Mouse (Mus musculus): Measurements from ENCODE around the gene Gm4567.
"Not testable (repeated sequence)": the region's sequence is repeated elsewhere in the genome, so short reads cannot be mapped to it uniquely, and the experiment has no call there.

Gm4567 gene

DNA sequence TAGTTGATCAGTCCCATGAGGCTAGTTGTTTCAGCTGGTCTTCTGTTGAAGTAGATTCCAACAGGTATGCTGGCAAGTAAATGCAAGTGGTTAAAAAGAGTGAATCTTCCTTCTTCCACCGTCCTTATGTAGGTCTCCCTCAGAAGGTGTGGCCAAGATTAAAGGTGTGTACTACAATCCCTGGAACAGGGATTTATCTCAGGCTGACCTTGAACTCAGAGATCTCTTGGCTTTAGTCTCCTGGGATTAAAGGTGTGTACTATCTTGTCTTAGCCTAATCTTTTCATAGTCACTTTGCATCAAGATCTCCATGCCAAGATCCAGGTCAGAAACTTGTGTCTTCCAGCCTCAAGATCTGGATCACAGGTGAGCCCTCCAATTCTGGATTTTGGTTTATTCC lies at the start of gene Gm4567:
TSS of gene Gm4567 (minus strand) at position 101 of the 400 bp plus-strand sequence.
- not testable (repeated sequence) for DNase-seq (ENCODE audit: low read depth, low spot score)

DNA sequence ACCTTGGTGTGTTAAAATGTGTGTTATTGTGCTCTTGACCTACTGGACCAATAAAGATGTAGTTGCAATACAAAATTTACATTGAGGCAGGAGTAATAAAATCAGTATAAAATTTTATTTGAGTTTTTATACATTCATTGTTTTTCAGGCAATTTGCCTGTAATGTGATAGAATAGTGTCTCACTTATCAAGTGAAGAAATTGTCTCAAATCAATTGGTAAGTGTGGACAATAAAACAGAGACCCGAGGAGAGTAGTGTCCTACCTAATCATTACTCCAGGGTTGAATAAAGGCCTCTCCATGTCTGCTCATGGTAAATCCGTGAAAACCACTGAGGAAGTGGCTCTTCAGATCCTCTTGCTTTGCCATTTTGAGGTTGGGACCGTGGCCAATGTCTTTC lies 41.9 kb upstream of the Gm4567 start, which contains the start of gene Vmn1r157:
TSS of gene Vmn1r157 (plus strand) at position 301 of the 400 bp plus-strand sequence.
- not testable (repeated sequence) for DNase-seq (ENCODE audit: low read depth, low spot score)

DNA sequence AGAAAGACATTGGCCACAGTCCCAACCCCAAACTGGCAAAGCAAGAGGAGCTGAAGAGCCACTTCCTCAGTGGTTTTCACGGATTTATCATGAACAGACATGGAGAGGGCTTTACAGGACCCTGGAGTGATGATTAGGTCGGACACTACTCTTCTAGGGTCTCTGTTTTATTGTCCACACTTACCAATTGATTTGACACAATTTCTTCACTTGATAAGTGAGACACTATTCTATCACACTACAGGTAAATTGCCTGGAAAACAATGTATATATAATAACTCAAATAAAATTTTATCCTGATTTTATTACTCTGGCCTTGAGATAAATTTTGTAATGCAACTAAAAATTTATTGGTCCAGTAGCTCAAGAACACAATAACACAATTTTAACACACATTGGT lies 27.3 kb downstream of the Gm4567 start, which contains the start of gene Gm8693:
TSS of gene Gm8693 (minus strand) at position 101 of the 400 bp plus-strand sequence.
- not testable (repeated sequence) for DNase-seq (ENCODE audit: low read depth, low spot score)
